Mouse (Mus musculus) erythroblast, embryonic 14.5 days (primary cell): Measurements from ENCODE around the gene L3mbtl4.

Experiments
- GATA1 ChIP-seq: IDR thresholded peaks from 2 replicates; pipeline ENCODE4 v1.6.1; 2012; ENCODE audit warnings: low read length, inconsistent platforms, mixed read lengths
- TAL1 ChIP-seq: IDR thresholded peaks from 3 replicates; pipeline ENCODE4 v1.6.1; 2012; ENCODE audit warnings: low read length, inconsistent platforms, mixed read lengths

GRCm38 (mm10) chr17:68332225-68332624, 58.6 kb downstream of the L3mbtl4 start:
- TF ChIP-seq TAL1: no peak
- TF ChIP-seq GATA1: no peak
